Mouse (Mus musculus) stomach, embryonic 15.5 days (tissue): ENCODE results near the gene Cycs. TPM values are rescaled to one million over a fixed set of nuclear protein-coding genes. Genes with fewer than 3 reads are reported as not detected.
"Not testable (repeated sequence)": the region's sequence is repeated elsewhere in the genome, so short reads cannot be mapped to it uniquely, and the experiment has no call there.

Source experiments
- ATAC-seq: fragments of 200-750 bp; cut with Nextera tagmentation; 2 replicates; pipeline ENCODE4 v1.8.0; 2017; ENCODE audit warnings: low read depth, moderate number of reproducible peaks, moderate TSS enrichment; ENCODE audit not compliant: insufficient read depth, low FRiP score
- H3K27ac ChIP-seq: fragments of 300-500 bp; sonication (generic); 2 replicates; pipeline ENCODE4 v1.5.1; 2015; ENCODE audit warnings: mild to moderate bottlenecking, inconsistent platforms
- H3K27me3 ChIP-seq: fragments of 300-500 bp; sonication (generic); replicated peaks from 2 replicates; pipeline ENCODE4 v1.6.1; 2015; ENCODE audit warnings: inconsistent platforms
- H3K36me3 ChIP-seq: fragments of 300-500 bp; sonication (generic); 2 replicates; pipeline ENCODE4 v1.6.1; 2015; ENCODE audit warnings: inconsistent platforms
- H3K4me1 ChIP-seq: fragments of 300-500 bp; sonication (generic); 2 replicates; pipeline ENCODE4 v1.6.1; 2015; ENCODE audit warnings: inconsistent platforms
- H3K4me2 ChIP-seq: fragments of 300-500 bp; sonication (generic); 2 replicates; pipeline ENCODE4 v1.6.1; 2015; ENCODE audit warnings: mild to moderate bottlenecking, inconsistent platforms
- H3K4me3 ChIP-seq: fragments of 300-500 bp; sonication (generic); replicated peaks from 2 replicates; pipeline ENCODE4 v1.5.1; 2015; ENCODE audit warnings: inconsistent platforms
- H3K9ac ChIP-seq: fragments of 300-500 bp; sonication (generic); 2 replicates; pipeline ENCODE4 v1.6.1; 2015; ENCODE audit warnings: inconsistent platforms
- H3K9me3 ChIP-seq: fragments of 300-500 bp; sonication (generic); 2 replicates; pipeline ENCODE4 v1.6.1; 2016; ENCODE audit warnings: inconsistent platforms
- WGBS: fragments of 180-500 bp; shearing (Covaris S2); methylation state at CpG from one replicate; pipeline ENCODE4 v1.1.7; 2015; 5-methylcytosine and 5-hydroxymethylcytosine counted together
- polyA plus RNA-seq: library from polyadenylated mRNA; unstranded; fragments of >200 nt; fragmentation: Nextera tagmentation; extraction: Ambion mirVana; gene quantifications from 2 replicates; pipeline ENCODE4 v1.2.1, GENCODE M21; 2015

The Cycs gene
- polyA plus RNA-seq, 1 experiment from 2014 or later: 69.0 TPM

DNA sequence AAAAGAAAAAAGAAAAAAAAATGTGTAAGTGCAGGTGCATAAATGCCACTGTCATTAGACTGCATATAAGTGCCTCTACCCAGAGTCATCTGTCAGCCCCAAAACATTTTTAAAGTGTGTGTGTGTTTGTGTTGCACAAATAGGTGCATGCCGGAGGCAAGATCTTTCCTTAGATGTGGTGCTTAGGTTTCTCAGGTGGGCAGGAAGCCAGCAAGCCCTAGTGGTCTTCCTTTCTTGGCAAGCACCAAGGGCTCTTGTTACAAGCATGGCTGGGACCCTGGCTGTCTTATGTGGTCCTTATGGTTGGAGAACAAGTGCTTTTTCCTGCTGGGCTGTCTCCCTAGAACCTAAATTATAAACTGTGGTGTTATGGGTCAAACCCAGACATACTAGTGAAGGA is 5.3 kb upstream of the Cycs start:
- no peak overlapping the region for H3K4me3 ChIP-seq
- no peak overlapping the region for H3K9ac ChIP-seq
- no peak overlapping the region for H3K4me2 ChIP-seq
- H3K4me1 ChIP-seq: no peaks in the 10 kb centered on the region
- no peaks in the 10 kb centered on the region for H3K27me3 ChIP-seq
- H3K9me3 ChIP-seq: no peaks in the 10 kb centered on the region
- no peak overlapping the region for H3K27ac ChIP-seq
- WGBS: 81% methylated on average over 1 of the region's 1 CpGs
- ATAC-seq: no peak
- H3K36me3 ChIP-seq: no peaks in the 10 kb centered on the region

DNA sequence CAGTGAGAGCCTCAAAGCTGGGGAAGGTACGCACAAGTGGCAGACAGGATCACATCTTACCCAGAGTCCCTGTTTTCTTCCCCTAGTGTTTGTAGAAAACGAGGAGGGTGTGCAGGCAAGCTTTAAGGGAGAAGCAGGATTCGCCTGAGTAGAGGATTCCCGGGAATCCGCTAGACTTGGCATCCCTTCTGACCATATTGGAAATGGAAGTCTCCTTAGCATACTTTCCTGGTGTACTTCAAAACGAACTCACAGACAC is 588 bp upstream of the Cycs start:
- H3K9ac ChIP-seq: peak overlapping the region; percentile 78
- 12% methylated on average over 6 of the region's 6 CpGs for WGBS
- H3K4me2 ChIP-seq: peak overlapping the region; percentile 66
- peak overlapping the region; percentile 87 for H3K27ac ChIP-seq
- no peaks in the 10 kb centered on the region for H3K27me3 ChIP-seq
- no peak for ATAC-seq
- H3K4me3 ChIP-seq: peak overlapping the region; percentile 93
- no peaks in the 10 kb centered on the region for H3K4me1 ChIP-seq
- H3K36me3 ChIP-seq: no peaks in the 10 kb centered on the region
- H3K9me3 ChIP-seq: no peaks in the 10 kb centered on the region

DNA sequence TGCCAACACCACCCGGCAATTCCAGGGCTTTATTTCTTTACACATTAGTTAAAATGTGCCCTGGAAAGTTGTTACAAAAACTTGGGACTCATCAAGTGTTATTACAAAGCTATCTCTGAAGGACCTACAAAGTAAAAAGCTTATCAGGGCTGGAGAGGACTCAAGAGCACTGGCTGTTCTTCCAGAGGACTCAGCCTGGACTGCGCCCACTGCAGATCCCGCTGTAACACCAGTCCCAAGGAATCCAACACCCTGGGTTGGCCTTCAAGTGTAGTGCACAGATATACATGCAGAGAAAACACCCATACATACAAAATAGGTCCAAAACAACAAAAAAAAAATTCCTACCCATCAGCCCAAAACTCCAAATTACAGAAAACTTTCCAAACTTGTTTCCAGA is 2.7 kb downstream of the Cycs start:
- no peak overlapping the region for H3K4me2 ChIP-seq
- H3K27me3 ChIP-seq: no peaks in the 10 kb centered on the region
- WGBS: 96% methylated on average over 3 of the region's 3 CpGs
- ATAC-seq: no peak
- no peaks in the 10 kb centered on the region for H3K36me3 ChIP-seq
- no peak overlapping the region for H3K9ac ChIP-seq
- no peaks in the 10 kb centered on the region for H3K9me3 ChIP-seq
- no peak overlapping the region for H3K4me3 ChIP-seq
- H3K4me1 ChIP-seq: no peaks in the 10 kb centered on the region
- H3K27ac ChIP-seq: no peak overlapping the region

GRCm38 (mm10) chr6:50562421-50562820 is 3.9 kb downstream of the Cycs start:
- WGBS: 85% methylated on average over 4 of the region's 4 CpGs
- ATAC-seq: no peak

DNA sequence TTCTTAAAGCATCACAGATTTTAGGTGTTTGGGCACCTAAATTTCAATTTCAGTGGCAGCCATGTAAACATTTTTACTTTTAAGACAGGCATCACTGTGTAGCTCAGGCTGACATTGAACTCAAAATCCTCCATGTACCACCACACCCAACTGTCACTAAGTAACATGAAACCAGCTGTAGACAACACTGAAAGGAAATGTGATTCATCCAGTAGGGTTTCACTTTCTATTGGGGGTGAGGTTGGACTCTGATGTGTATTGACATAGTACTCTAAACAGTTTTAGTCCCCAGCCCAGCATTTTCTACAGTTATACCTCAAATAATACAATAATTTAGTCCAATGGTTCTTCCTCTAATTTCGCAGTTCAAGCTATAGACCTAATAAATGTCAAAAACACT is 5.6 kb downstream of the Cycs start:
- Histone ChIP-seq H3K4me1 (no peaks in the 10 kb centered on the region), H3K36me3 (no peaks in the 10 kb centered on the region), H3K9me3 (no peaks in the 10 kb centered on the region), H3K27me3 (no peaks in the 10 kb centered on the region), H3K27ac (no peak overlapping the region), H3K4me3 (no peak overlapping the region), H3K9ac (no peak overlapping the region), H3K4me2 (no peak overlapping the region)
- 93% methylated on average over 1 of the region's 1 CpGs for WGBS
- no peak for ATAC-seq

More at GRCm38 (mm10) chr6:50562421-50562820, 3.9 kb downstream of the Cycs start:
- no peaks in the 10 kb centered on the region for H3K36me3 ChIP-seq
- no peak overlapping the region for H3K4me2 ChIP-seq
- H3K4me1 ChIP-seq: no peaks in the 10 kb centered on the region
- no peaks in the 10 kb centered on the region for H3K27me3 ChIP-seq
- H3K27ac ChIP-seq: no peak overlapping the region
- H3K9me3 ChIP-seq: no peaks in the 10 kb centered on the region
- H3K9ac ChIP-seq: no peak overlapping the region
- no peak overlapping the region for H3K4me3 ChIP-seq

GRCm38 (mm10) chr6:50558877-50559276 is 7.5 kb downstream of the Cycs start:
- no peak overlapping the region for H3K4me3 ChIP-seq
- no peak overlapping the region for H3K4me2 ChIP-seq
- H3K9me3 ChIP-seq: no peaks in the 10 kb centered on the region
- no peaks in the 10 kb centered on the region for H3K27me3 ChIP-seq
- H3K27ac ChIP-seq: no peak overlapping the region
- no peaks in the 10 kb centered on the region for H3K36me3 ChIP-seq
- H3K9ac ChIP-seq: no peak overlapping the region
- H3K4me1 ChIP-seq: no peaks in the 10 kb centered on the region
- no peak for ATAC-seq
- 77% methylated on average over 4 of the region's 4 CpGs for WGBS

- WGBS: 82% methylated on average over 6 of the region's 6 CpGs
- no peak for ATAC-seq
- H3K4me3 ChIP-seq: no peak overlapping the region
Measured at GRCm38 (mm10) chr6:50557566-50557965, 8.8 kb downstream of the Cycs start.

DNA sequence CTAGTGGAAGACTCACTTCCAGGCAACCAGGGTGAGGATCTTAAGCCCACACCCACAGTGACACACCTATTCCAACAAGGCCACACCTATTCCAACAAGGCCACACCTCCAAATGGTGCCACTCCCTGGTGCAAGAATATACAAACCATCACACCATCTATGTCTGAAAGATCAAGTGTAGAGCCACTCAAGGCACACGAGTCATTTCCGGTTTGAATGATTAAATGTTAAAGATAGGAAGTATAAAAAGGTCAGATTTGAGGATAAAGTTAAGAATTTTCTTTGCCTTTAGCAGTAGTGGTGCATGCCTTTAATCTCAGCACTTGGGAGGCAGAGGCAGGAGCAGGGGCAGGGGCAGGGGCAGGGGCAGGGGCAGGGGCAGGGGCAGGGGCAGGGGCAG is 12.1 kb downstream of the Cycs start:
- ATAC-seq, H3K36me3 ChIP-seq, H3K27ac ChIP-seq, H3K4me2 ChIP-seq, H3K9ac ChIP-seq, H3K4me1 ChIP-seq, H3K4me3 ChIP-seq, H3K27me3 ChIP-seq, H3K9me3 ChIP-seq: not testable (repeated sequence)
- 59% methylated on average over 2 of the region's 2 CpGs for WGBS

More at GRCm38 (mm10) chr6:50557566-50557965, 8.8 kb downstream of the Cycs start:
- Histone ChIP-seq H3K36me3 (no peaks in the 10 kb centered on the region), H3K9ac (no peak overlapping the region), H3K27me3 (no peaks in the 10 kb centered on the region), H3K4me2 (no peak overlapping the region), H3K27ac (no peak overlapping the region), H3K9me3 (no peaks in the 10 kb centered on the region), H3K4me1 (no peaks in the 10 kb centered on the region)

DNA sequence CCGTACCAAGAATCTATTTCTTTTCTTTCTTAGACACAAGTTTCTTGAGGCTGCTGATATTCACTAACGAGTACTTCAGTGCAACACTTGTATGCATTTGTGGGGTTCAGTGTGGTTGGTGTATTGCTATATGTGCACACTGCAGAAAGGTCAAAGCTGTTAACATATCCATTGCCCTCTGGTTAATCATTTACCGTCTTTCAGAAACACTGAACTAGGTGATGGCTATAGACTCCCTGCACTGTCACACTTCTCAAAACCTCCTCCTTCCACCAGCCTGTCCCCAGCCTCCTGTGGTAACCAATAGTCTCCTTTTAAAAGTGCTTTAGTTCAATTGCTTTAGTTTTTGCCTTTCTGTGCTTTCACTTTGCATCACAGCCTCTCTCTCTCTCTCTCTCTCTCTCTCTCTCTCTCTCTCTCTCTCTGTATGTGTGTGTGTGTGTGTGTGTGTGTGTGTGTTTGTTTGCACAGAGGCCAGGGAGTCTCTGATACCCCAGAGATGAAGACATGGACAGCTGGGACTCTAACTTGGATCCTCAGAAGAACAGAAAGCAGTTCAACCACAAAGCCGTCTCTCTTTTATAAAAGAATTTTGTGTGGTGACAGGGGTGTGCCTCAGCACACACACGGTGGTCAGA is 13.3 kb downstream of the Cycs start:
- Histone ChIP-seq H3K4me2 (no peak overlapping the region; the same call in 1 of the 2 replicates), H3K9me3 (no peaks in the 10 kb centered on the region), H3K27me3 (no peaks in the 10 kb centered on the region), H3K4me1 (no peaks in the 10 kb centered on the region), H3K27ac (no peak overlapping the region), H3K4me3 (no peak overlapping the region), H3K9ac (no peak overlapping the region), H3K36me3 (no peaks in the 10 kb centered on the region)
- peak; percentile 79; the same call in 1 of the 2 replicates for ATAC-seq
- 56% methylated on average over 5 of the region's 5 CpGs for WGBS

DNA sequence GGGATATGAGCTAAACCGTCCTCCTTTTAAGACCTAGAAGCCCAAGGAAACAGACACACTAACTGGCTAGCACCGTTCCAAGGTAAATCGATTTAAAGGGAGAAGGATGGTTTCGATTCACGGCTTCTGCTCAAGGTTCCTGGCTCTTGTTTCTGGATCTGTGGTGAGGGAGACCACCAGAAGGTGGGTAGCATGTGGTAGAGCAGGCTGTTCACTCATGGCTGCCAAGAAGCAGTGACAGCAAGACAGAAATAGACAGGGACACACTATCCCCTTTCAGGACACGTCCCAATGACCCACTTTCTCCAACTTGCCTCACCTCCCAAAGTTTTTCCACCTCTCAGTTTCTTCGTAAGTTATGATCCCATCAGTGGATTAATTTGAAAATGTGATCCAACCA is 16.5 kb downstream of the Cycs start:
- 76% methylated on average over 7 of the region's 7 CpGs for WGBS
- no peaks in the 10 kb centered on the region for H3K27me3 ChIP-seq
- H3K4me2 ChIP-seq: no peak overlapping the region
- ATAC-seq: no peak
- H3K36me3 ChIP-seq: no peaks in the 10 kb centered on the region
- H3K9me3 ChIP-seq: no peaks in the 10 kb centered on the region
- H3K4me1 ChIP-seq: no peaks in the 10 kb centered on the region
- H3K27ac ChIP-seq: no peak overlapping the region
- H3K9ac ChIP-seq: no peak overlapping the region
- H3K4me3 ChIP-seq: no peak overlapping the region

DNA sequence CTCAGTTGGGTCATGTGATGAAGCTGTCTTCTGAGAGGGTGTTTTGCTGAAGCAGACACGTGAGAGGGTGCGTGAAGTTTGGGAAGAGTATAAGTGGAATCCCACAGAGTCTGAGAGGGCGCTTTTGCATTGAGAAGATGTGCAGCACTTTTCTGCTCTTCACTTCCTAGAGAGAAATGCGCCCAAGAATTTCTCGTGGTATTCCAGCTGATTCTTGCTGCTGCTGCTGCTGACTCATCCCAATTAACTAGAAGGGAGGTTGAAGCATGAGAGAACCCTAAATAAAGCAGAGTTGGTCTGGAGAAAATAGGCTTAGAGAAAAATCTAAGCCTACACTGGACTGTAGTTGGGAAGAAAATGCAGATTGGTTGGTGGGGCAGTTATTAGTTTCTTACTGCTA is 17.3 kb downstream of the Cycs start:
- Histone ChIP-seq H3K27me3 (no peaks in the 10 kb centered on the region), H3K4me3 (no peak overlapping the region), H3K4me1 (no peaks in the 10 kb centered on the region), H3K9me3 (no peaks in the 10 kb centered on the region), H3K4me2 (no peak overlapping the region), H3K36me3 (no peaks in the 10 kb centered on the region), H3K9ac (no peak overlapping the region), H3K27ac (no peak overlapping the region)
- no peak for ATAC-seq
- 81% methylated on average over 5 of the region's 5 CpGs for WGBS

- Histone ChIP-seq H3K27me3 (no peaks in the 10 kb centered on the region), H3K27ac (no peak overlapping the region), H3K4me1 (no peaks in the 10 kb centered on the region), H3K9me3 (no peaks in the 10 kb centered on the region), H3K9ac (no peak overlapping the region), H3K36me3 (no peaks in the 10 kb centered on the region), H3K4me2 (peak overlapping the region; percentile 34; the same call in 1 of the 2 replicates), H3K4me3 (no peak overlapping the region)
- 20% methylated on average over 10 of the region's 10 CpGs for WGBS
- peak; percentile 58; the same call in 1 of the 2 replicates for ATAC-seq
Measured at GRCm38 (mm10) chr6:50545412-50546043, 20.8 kb downstream of the Cycs start.

DNA sequence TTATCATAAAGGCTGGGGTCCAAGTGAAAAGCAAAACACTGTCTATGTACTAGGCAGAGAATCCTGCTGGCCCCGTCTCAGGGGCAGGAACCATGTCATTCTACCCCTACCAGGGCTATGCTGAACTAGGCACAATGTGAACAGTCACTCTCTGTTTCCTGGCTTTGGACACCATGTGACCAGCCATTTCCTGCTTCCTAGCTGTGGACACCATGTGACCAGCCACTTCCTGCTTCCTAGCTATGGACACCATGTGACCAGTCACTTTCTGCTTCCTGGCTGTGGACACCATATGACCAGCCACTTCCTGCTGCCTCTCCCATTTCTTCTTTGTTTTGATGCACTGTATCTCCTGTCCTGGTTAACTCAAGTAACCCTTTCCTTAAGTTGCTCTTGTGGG is 23.8 kb downstream of the Cycs start:
- H3K27me3 ChIP-seq: no peaks in the 10 kb centered on the region
- no peaks in the 10 kb centered on the region for H3K4me1 ChIP-seq
- no peak overlapping the region for H3K4me2 ChIP-seq
- H3K4me3 ChIP-seq: no peak overlapping the region
- no peaks in the 10 kb centered on the region for H3K36me3 ChIP-seq
- ATAC-seq: no peak
- 92% methylated on average over 1 of the region's 1 CpGs for WGBS
- H3K9ac ChIP-seq: no peak overlapping the region
- no peak overlapping the region for H3K27ac ChIP-seq
- no peaks in the 10 kb centered on the region for H3K9me3 ChIP-seq
